Mouse (Mus musculus): Measurements from ENCODE around the gene Ddah2.

Ddah2 gene

GRCm38 (mm10) chr17:35058911-35059892 lies at the start of gene Ddah2:
Gene Ddah2 (plus strand): TSS chr17:35059035.
- DNase-seq (ENCODE audit: low spot score): peak; percentile 85

GRCm38 (mm10) chr17:35009586-35009985 lies 49.2 kb upstream of the Ddah2 start:
- no peak for DNase-seq (ENCODE audit: low spot score)

- DNase-seq (ENCODE audit: low spot score): no peak
Measured at GRCm38 (mm10) chr17:35011440-35011839, 47.4 kb upstream of the Ddah2 start.

GRCm38 (mm10) chr17:35012430-35012829 lies 46.4 kb upstream of the Ddah2 start:
- DNase-seq (ENCODE audit: low spot score): no peak

GRCm38 (mm10) chr17:35013221-35013620 lies 45.6 kb upstream of the Ddah2 start:
- no peak for DNase-seq (ENCODE audit: low spot score)

GRCm38 (mm10) chr17:35015296-35015695 lies 43.5 kb upstream of the Ddah2 start:
- DNase-seq (ENCODE audit: low spot score): no peak

- peak; percentile 94 for DNase-seq (ENCODE audit: low spot score)
Measured at GRCm38 (mm10) chr17:35016376-35016775, 42.5 kb upstream of the Ddah2 start, which contains the start of gene Vwa7. Gene Vwa7 (plus strand): TSS chr17:35016579.

GRCm38 (mm10) chr17:35016791-35017705 lies 41.8 kb upstream of the Ddah2 start:
- no peak for DNase-seq (ENCODE audit: low spot score)

GRCm38 (mm10) chr17:35017706-35018030 lies 41.2 kb upstream of the Ddah2 start:
- no peak for DNase-seq (ENCODE audit: low spot score)

GRCm38 (mm10) chr17:35018171-35018570 lies 40.7 kb upstream of the Ddah2 start:
- DNase-seq (ENCODE audit: low spot score): no peak

GRCm38 (mm10) chr17:35019894-35020293 lies 38.9 kb upstream of the Ddah2 start:
- DNase-seq (ENCODE audit: low spot score): no peak

GRCm38 (mm10) chr17:35020551-35020950 lies 38.3 kb upstream of the Ddah2 start:
- no peak for DNase-seq (ENCODE audit: low spot score)

- peak; percentile 89 for DNase-seq (ENCODE audit: low spot score)
Measured at GRCm38 (mm10) chr17:35021163-35021808, 37.5 kb upstream of the Ddah2 start.

GRCm38 (mm10) chr17:35021842-35022477 lies 36.9 kb upstream of the Ddah2 start:
- DNase-seq (ENCODE audit: low spot score): peak; percentile 55

- no peak for DNase-seq (ENCODE audit: low spot score)
Measured at GRCm38 (mm10) chr17:35022541-35023060, 36.2 kb upstream of the Ddah2 start.

- no peak for DNase-seq (ENCODE audit: low spot score)
Measured at GRCm38 (mm10) chr17:35023221-35023620, 35.6 kb upstream of the Ddah2 start.

GRCm38 (mm10) chr17:35023756-35024155 lies 35.1 kb upstream of the Ddah2 start:
- no peak for DNase-seq (ENCODE audit: low spot score)

- DNase-seq (ENCODE audit: low spot score): no peak
Measured at GRCm38 (mm10) chr17:35024261-35024660, 34.6 kb upstream of the Ddah2 start.

GRCm38 (mm10) chr17:35024691-35025488 lies 33.9 kb upstream of the Ddah2 start:
- DNase-seq (ENCODE audit: low spot score): no peak

GRCm38 (mm10) chr17:35026206-35026605 lies 32.6 kb upstream of the Ddah2 start:
- no peak for DNase-seq (ENCODE audit: low spot score)

Measured in MN1 (cell line).